Mouse (Mus musculus): ENCODE results near the gene Wnt1.

- no peak for TF ChIP-seq CTCF (conservative IDR thresholded peaks at IDR 0.05; ENCODE audit: insufficient read depth, insufficient read length, low read depth, low read length)
- TF ChIP-seq POLR2A (IDR thresholded peaks at IDR 0.05; ENCODE audit: low read depth, low read length), result no peak
Measured at GRCm38 (mm10) chr15:98754125-98754524, 35.5 kb upstream of the Wnt1 start.
